Comparison of ENCODE assay signal across 9 mouse cellular contexts in genomic region chr13:23506351-23506750, GRCm38 (mm10). TPM values are rescaled to one million over a fixed set of nuclear protein-coding genes. Genes with fewer than 3 reads are reported as not detected.
A peak's percentile ranks its signal among the peaks of the same experiment; 100 is the strongest.
DNase-seq lines count a peak whose midpoint lies in the region; ATAC-seq and TF ChIP-seq lines count a peak whose summit lies in the region.
"Had no signal": no experiment of that assay in that cellular context is flagged by ENCODE, and none has a peak within 500 bp of the region (broad histone marks: within the 10 kb centered on the region; RNA-seq: fewer than 3 reads in every experiment).

No protein-coding gene starts in this region.

- intact Hi-C loops in heart, postnatal 14 days (cut with DNase I) = no loop called here

- no peaks in the 10 kb centered on the region for H3K79me2 ChIP-seq in MEL (ENCODE audit: control insufficient read depth, insufficient read depth, low read length, poor library complexity)

- no peak for TF ChIP-seq EP300 in MEL (IDR thresholded peaks at IDR 0.05; ENCODE audit: low read depth in 1 of 2, low read length in 2 of 2)

- H3K4me1 ChIP-seq in MEL (ENCODE audit: control insufficient read depth in 1 of 2, insufficient read depth in 2 of 2, low read length in 2 of 2) = peaks cover 0 to 10% of the 10 kb centered on the region in 2 experiments; a peak in 1 of 4 replicates
- H3K4me1 ChIP-seq in limb, embryonic 14.5 days (ENCODE audit: control insufficient read depth, insufficient read depth, low read length) = 0 out of 2 replicates have a peak, but pooled peaks cover 6% of the 10 kb centered on the region

- no peak for TF ChIP-seq RAD21 in MEL (IDR thresholded peaks at IDR 0.05; ENCODE audit: low read depth, low read length)

- peaks cover 0 to 10% of the 10 kb centered on the region in 2 experiments; a peak in 2 of 4 replicates for H3K36me3 ChIP-seq in MEL (ENCODE audit: control insufficient read depth in 1 of 2, insufficient read depth in 2 of 2, low read length in 2 of 2)
- no peaks in the 10 kb centered on the region for H3K36me3 ChIP-seq in limb, embryonic 14.5 days (ENCODE audit: control insufficient read depth, insufficient read depth, low read length)

- peak; percentile 70 for DNase-seq in heart, adult 11 months
- DNase-seq in heart, postnatal 14 days = no peak
- DNase-seq in MEL (ENCODE audit: low read depth, low spot score) = peak; percentile 86
- peak; percentile 83 for DNase-seq in forelimb bud, embryonic 11.5 days (ENCODE audit: low read depth, low spot score)
- peak; percentile 69 for DNase-seq in limb, embryonic 14.5 days (ENCODE audit: low spot score)
- DNase-seq in natural killer cell, adult 2 months (ENCODE audit: low spot score in 2 of 2) = peak; percentile 52 to 64
- DNase-seq in left cerebral cortex, adult 11 months (ENCODE audit: low spot score) = no peak
- no peak for DNase-seq in testis, postnatal 10 days (ENCODE audit: low spot score)

- no peak for TF ChIP-seq CTCF in MEL (IDR thresholded peaks at IDR 0.05 in 2 of 3, conservative IDR thresholded peaks at IDR 0.05 in 1 of 3; ENCODE audit: control insufficient read depth in 1 of 3, insufficient read depth in 1 of 3, low read depth in 2 of 3, low read length in 3 of 3, poor library complexity in 1 of 3, severe bottlenecking in 1 of 3)

- peak overlapping the region; percentile 64; the same call in 1 of the 2 replicates for H3K9ac ChIP-seq in MEL (ENCODE audit: control insufficient read depth, low read depth, low read length, poor library complexity, severe bottlenecking)
- H3K9ac ChIP-seq in limb, embryonic 14.5 days (ENCODE audit: low read depth, low read length, severe bottlenecking) = no peak overlapping the region

- H3K4me2 ChIP-seq in limb, embryonic 14.5 days (replicated peaks; ENCODE audit: low read depth, low read length, severe bottlenecking) = peak overlapping the region; percentile 34

- H3K9me3 ChIP-seq in MEL (replicated peaks; ENCODE audit: insufficient read depth, low read length) = no peaks in the 10 kb centered on the region
- H3K9me3 ChIP-seq in limb, embryonic 14.5 days (ENCODE audit: control insufficient read depth, low read length) = no peaks in the 10 kb centered on the region

- no peak for TF ChIP-seq POLR2A in MEL (IDR thresholded peaks at IDR 0.05; ENCODE audit: control insufficient read depth in 1 of 2, insufficient read depth in 1 of 2, low read depth in 1 of 2, low read length in 2 of 2, poor library complexity in 1 of 2)
- no peak for TF ChIP-seq POLR2A in limb, embryonic 14.5 days (IDR thresholded peaks at IDR 0.05; ENCODE audit: borderline replicate concordance, extremely low read depth, insufficient read depth, insufficient read length)

- peak overlapping the region; percentile 57 to 66 for H3K4me3 ChIP-seq in MEL (ENCODE audit: control insufficient read depth in 1 of 2, insufficient read depth in 1 of 2, low read depth in 2 of 2, low read length in 2 of 2)
- H3K4me3 ChIP-seq in limb, embryonic 14.5 days (replicated peaks; ENCODE audit: low read length) = peak overlapping the region; percentile 15; the same call in 1 of the 2 replicates

- 9% methylated on average over 13 of the region's 13 CpGs for WGBS in limb, embryonic 14.5 days

- H3K27ac ChIP-seq in MEL (ENCODE audit: control insufficient read depth, low read depth, low read length) = no peak overlapping the region
- H3K27ac ChIP-seq in limb, embryonic 14.5 days (replicated peaks; ENCODE audit: low read depth, low read length) = no peak overlapping the region
- H3K27ac ChIP-seq: macrophage had no signal

- no peaks in the 10 kb centered on the region for H3K27me3 ChIP-seq in MEL (ENCODE audit: control insufficient read depth in 1 of 2, insufficient read depth in 2 of 2, low read length in 2 of 2)
- no peaks in the 10 kb centered on the region for H3K27me3 ChIP-seq in limb, embryonic 14.5 days (ENCODE audit: control insufficient read depth, insufficient read depth, low read length)

- peak; percentile 49; the same call in 1 of the 2 replicates for ATAC-seq in limb, embryonic 14.5 days (ENCODE audit: low FRiP score, low read depth)

TF ChIP-seq in MEL, 35 proteins besides CTCF, POLR2A, EP300 and RAD21:
- TF ChIP-seq ZC3H11A (IDR thresholded peaks at IDR 0.05; ENCODE audit: low read depth, low read length) = no peak
- TF ChIP-seq SMC3 (IDR thresholded peaks at IDR 0.05; ENCODE audit: low read depth, low read length) = no peak
- TF ChIP-seq TBP (IDR thresholded peaks at IDR 0.05; ENCODE audit: low read depth, low read length) = peak; percentile 100
- no peak for TF ChIP-seq TAL1 (IDR thresholded peaks at IDR 0.05; ENCODE audit: low read length)
- TF ChIP-seq SIN3A (IDR thresholded peaks at IDR 0.05; ENCODE audit: low read length) = no peak
- TF ChIP-seq POLR2AphosphoS5 (IDR thresholded peaks at IDR 0.05; ENCODE audit: borderline replicate concordance, low read depth, low read length) = no peak
- no peak for TF ChIP-seq RCOR1 (IDR thresholded peaks at IDR 0.05; ENCODE audit: low read depth, low read length)

RNA-seq across cellular contexts. Expression of gene Btn2a2, which starts 17.7 kb away (rescaled TPM):
- not detected for total RNA-seq in heart, postnatal 14 days (2021)
- not detected in 2 replicates for total RNA-seq in MEL (2012; rRNA removed)
- not detected for polyA plus RNA-seq in MEL (2012; ENCODE audit: insufficient read depth in 1 of 2, insufficient read length in 2 of 2, low read depth in 1 of 2, low replicate concordance in 2 of 2, missing spikeins in 1 of 2)
- polyA plus RNA-seq in limb, embryonic 14.5 days (2012; rRNA removed) = 0.62 and 0.79 TPM in 2 replicates
- polyA plus RNA-seq in limb, embryonic 14.5 days (2014; fragmentation: Nextera tagmentation; extraction: Ambion mirVana) = 0.89 and 1.2 TPM in 2 replicates
- polyA plus RNA-seq: macrophage had no signal

RNA-seq across cellular contexts. Expression of gene Hist1h4h, which starts 24.5 kb away (rescaled TPM):
- total RNA-seq in heart, postnatal 14 days (2021) = 100 to 1,000 TPM; 465 to 538 TPM
- 5,750 and 5,753 TPM in 2 replicates for total RNA-seq in MEL (2012; rRNA removed)
- polyA plus RNA-seq in MEL (2012; ENCODE audit: insufficient read depth in 1 of 2, insufficient read length in 2 of 2, low read depth in 1 of 2, low replicate concordance in 2 of 2, missing spikeins in 1 of 2) = 1 to 10 TPM in 1 of 2 experiments, not detected in 1; 9.9 TPM
- 18.2 and 19.2 TPM in 2 replicates for polyA plus RNA-seq in limb, embryonic 14.5 days (2012; rRNA removed)
- polyA plus RNA-seq in limb, embryonic 14.5 days (2014; fragmentation: Nextera tagmentation; extraction: Ambion mirVana) = 5.5 and 8.1 TPM in 2 replicates

RNA-seq across cellular contexts. Expression of gene Hist1h2af, which starts 27.4 kb away (rescaled TPM):
- 100 to 1,000 TPM in 1 of 2 experiments, 10 to 100 TPM in 1; 49.0 to 131 TPM for total RNA-seq in heart, postnatal 14 days (2021)
- 939 and 1,000 TPM in 2 replicates for total RNA-seq in MEL (2012; rRNA removed)
- 10 to 100 TPM in 1 of 2 experiments, not detected in 1; 64.3 TPM for polyA plus RNA-seq in MEL (2012; ENCODE audit: insufficient read depth in 1 of 2, insufficient read length in 2 of 2, low read depth in 1 of 2, low replicate concordance in 2 of 2, missing spikeins in 1 of 2)
- polyA plus RNA-seq in limb, embryonic 14.5 days (2012; rRNA removed) = 557 and 662 TPM in 2 replicates
- polyA plus RNA-seq in limb, embryonic 14.5 days (2014; fragmentation: Nextera tagmentation; extraction: Ambion mirVana) = 9.1 and 11.0 TPM in 2 replicates
- polyA plus RNA-seq: macrophage had no signal

RNA-seq across cellular contexts. Expression of gene Hist1h3g, which starts 28.9 kb away (rescaled TPM):
- 10 to 100 TPM; 13.1 to 34.3 TPM for total RNA-seq in heart, postnatal 14 days (2021)
- total RNA-seq in MEL (2012; rRNA removed) = 441 and 728 TPM in 2 replicates
- polyA plus RNA-seq in MEL (2012; ENCODE audit: insufficient read depth in 1 of 2, insufficient read length in 2 of 2, low read depth in 1 of 2, low replicate concordance in 2 of 2, missing spikeins in 1 of 2) = 1 to 10 TPM in 1 of 2 experiments, not detected in 1; 5.2 TPM
- polyA plus RNA-seq in limb, embryonic 14.5 days (2012; rRNA removed) = 32.6 and 62.7 TPM in 2 replicates
- 4.1 and 6.7 TPM in 2 replicates for polyA plus RNA-seq in limb, embryonic 14.5 days (2014; fragmentation: Nextera tagmentation; extraction: Ambion mirVana)
- polyA plus RNA-seq: macrophage had no signal

RNA-seq across cellular contexts. Expression of gene Hist1h2bh, which starts 36.8 kb away (rescaled TPM):
- total RNA-seq in heart, postnatal 14 days (2021) = 1 to 10 TPM; 3.7 to 7.4 TPM
- 275 and 350 TPM in 2 replicates for total RNA-seq in MEL (2012; rRNA removed)
- polyA plus RNA-seq in MEL (2012; ENCODE audit: insufficient read depth in 1 of 2, insufficient read length in 2 of 2, low read depth in 1 of 2, low replicate concordance in 2 of 2, missing spikeins in 1 of 2) = under 1 TPM in 1 of 2 experiments, not detected in 1; 0.70 TPM
- polyA plus RNA-seq in limb, embryonic 14.5 days (2012; rRNA removed) = 5.2 and 6.1 TPM in 2 replicates
- 0.48 and 0.57 TPM in 2 replicates for polyA plus RNA-seq in limb, embryonic 14.5 days (2014; fragmentation: Nextera tagmentation; extraction: Ambion mirVana)

Comparison
In these comparisons a context has a peak if more than half of its experiments do, and no peak if none do; other contexts are left out.
1. DNase-seq: peak in heart, adult 11 months (single experiment), MEL (single experiment), forelimb bud, embryonic 11.5 days (single experiment), limb, embryonic 14.5 days (single experiment) and natural killer cell, adult 2 months (2 of 2); none in heart, postnatal 14 days (0 of 2), left cerebral cortex, adult 11 months (single experiment) and testis, postnatal 10 days (single experiment).
2. RNA of gene Hist1h4h, which starts 24.5 kb away (total RNA-seq): 5,750 to 5,753 TPM in MEL; 465 to 538 TPM in heart, postnatal 14 days; every median in the first group is over 10 times any median in the second.